Mouse (Mus musculus) C3H10T1/2 (cell line): ENCODE data around the gene Mad2l1. TPM values are rescaled to one million over a fixed set of nuclear protein-coding genes. Genes with fewer than 3 reads are reported as not detected.

Experiments used
- polyA plus RNA-seq, 2 experiments: library from polyadenylated mRNA; unstranded; fragments of >200 nt; fragmentation: generic; extraction: Trizol; gene quantifications; one replicate each; pipeline ENCODE4 v1.2.1; 2012; ENCODE audit warnings: missing spikeins in 2 of 2

Gene Mad2l1
- polyA plus RNA-seq, result 10 to 100 TPM in 1 of 2 experiments, 1 to 10 TPM in 1; 4.7 to 28.7 TPM

GRCm38 (mm10) chr6:66535028-66535862, at the start of gene Mad2l1:
TSS of gene Mad2l1 (plus strand) at chr6:66535390.

DNA sequence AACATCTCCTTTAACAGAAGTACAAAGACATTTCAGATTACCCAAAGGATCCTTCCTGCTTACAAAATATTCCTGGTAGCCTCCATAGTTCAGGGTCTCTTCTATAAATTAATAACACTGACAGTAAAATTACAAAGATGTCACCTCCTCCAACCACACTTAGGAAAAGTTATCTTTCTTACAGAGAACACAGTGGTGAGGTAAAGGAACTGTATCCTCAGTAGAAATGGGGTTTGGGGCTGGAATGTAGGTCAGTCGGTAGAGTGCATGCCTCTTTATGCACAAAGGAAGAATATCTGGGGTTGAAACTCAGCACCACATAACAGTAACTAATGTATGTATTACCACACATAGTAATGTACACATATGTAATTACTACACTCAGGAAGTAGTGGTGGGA, 24.8 kb downstream of the Mad2l1 start, which contains the start of gene Vmn1r32:
TSS of gene Vmn1r32 (minus strand) at position 101 of the 400 bp plus-strand sequence.

Other genes with a start within 250 kb of the Mad2l1 start
- not detected for gene Vmn1r32, start 24.7 kb downstream of the Mad2l1 start, polyA plus RNA-seq
- gene Vmn1r33, start 82.9 kb downstream of the Mad2l1 start, polyA plus RNA-seq, result not detected
- gene Vmn1r34, start 108.5 kb downstream of the Mad2l1 start, polyA plus RNA-seq, result not detected
- gene Vmn1r35, start 150.5 kb downstream of the Mad2l1 start, polyA plus RNA-seq, result not detected
- not detected for gene Vmn1r36, start 183.8 kb downstream of the Mad2l1 start, polyA plus RNA-seq
- not detected for gene Vmn1r37, start 194.0 kb downstream of the Mad2l1 start, polyA plus RNA-seq
- not detected for gene Vmn1r38, start 247.2 kb downstream of the Mad2l1 start, polyA plus RNA-seq